Mouse (Mus musculus): ENCODE measurements around the gene Ctf2. TPM values are rescaled to one million over a fixed set of nuclear protein-coding genes. Genes with fewer than 3 reads are reported as not detected.

The Ctf2 gene
- polyA plus RNA-seq, 1 experiment from 2014 or later, result 0.13 TPM

GRCm38 (mm10) chr7:127691221-127691989 lies 40.6 kb downstream of the Ctf2 start:
- H3K36me3 ChIP-seq (ENCODE audit: control insufficient read depth, insufficient read depth, low read length), result peaks cover 4% of the 10 kb centered on the region; the same call in 1 of the 2 replicates
- no peaks in the 10 kb centered on the region for H3K9me3 ChIP-seq (ENCODE audit: control insufficient read depth, low read length)
- WGBS, result 5% methylated on average over 15 of the region's 15 CpGs
- ATAC-seq (ENCODE audit: low FRiP score, low TSS enrichment), result peak; percentile 89
- 0 out of 2 replicates have a peak, but pooled peaks cover 2% of the 10 kb centered on the region for H3K4me1 ChIP-seq (replicated peaks; ENCODE audit: control insufficient read depth, insufficient read depth)
- peak overlapping the region; percentile 57 for H3K4me2 ChIP-seq (replicated peaks; ENCODE audit: low read depth)
- no peaks in the 10 kb centered on the region for H3K27me3 ChIP-seq (ENCODE audit: control insufficient read depth, insufficient read depth, low read length)
- H3K27ac ChIP-seq (replicated peaks), result peak overlapping the region; percentile 91
- no peak for TF ChIP-seq CTCF (IDR thresholded peaks at IDR 0.05; ENCODE audit: low read depth)
- no peak for TF ChIP-seq EP300 (optimal IDR thresholded peaks at IDR 0.05)
- peak overlapping the region; percentile 31 for H3K4me3 ChIP-seq (ENCODE audit: low read depth, low read length)
- DNase-seq (ENCODE audit: low spot score), result peak; percentile 82
- peak overlapping the region; percentile 62 for H3K9ac ChIP-seq (ENCODE audit: low read length)

GRCm38 (mm10) chr7:127689626-127690280 lies 42.2 kb downstream of the Ctf2 start:
- Histone ChIP-seq H3K4me1 (replicated peaks; ENCODE audit: control insufficient read depth, insufficient read depth) (0 out of 2 replicates have a peak, but pooled peaks cover 4% of the 10 kb centered on the region), H3K9ac (ENCODE audit: low read length) (no peak overlapping the region), H3K4me3 (ENCODE audit: low read depth, low read length) (no peak overlapping the region), H3K9me3 (ENCODE audit: control insufficient read depth, low read length) (no peaks in the 10 kb centered on the region), H3K4me2 (replicated peaks; ENCODE audit: low read depth) (no peak overlapping the region), H3K36me3 (ENCODE audit: control insufficient read depth, insufficient read depth, low read length) (no peaks in the 10 kb centered on the region), H3K27ac (replicated peaks) (no peak overlapping the region), H3K27me3 (ENCODE audit: control insufficient read depth, insufficient read depth, low read length) (no peaks in the 10 kb centered on the region)
- no peak for TF ChIP-seq EP300 (optimal IDR thresholded peaks at IDR 0.05)
- no peak for TF ChIP-seq CTCF (IDR thresholded peaks at IDR 0.05; ENCODE audit: low read depth)
- ATAC-seq (ENCODE audit: low FRiP score, low TSS enrichment), result no peak
- DNase-seq (ENCODE audit: low spot score), result no peak
- 70% methylated on average over 9 of the region's 9 CpGs for WGBS

- Histone ChIP-seq H3K9me3 (ENCODE audit: control insufficient read depth, low read length) (no peaks in the 10 kb centered on the region), H3K36me3 (ENCODE audit: control insufficient read depth, insufficient read depth, low read length) (no peaks in the 10 kb centered on the region), H3K4me2 (replicated peaks; ENCODE audit: low read depth) (no peak overlapping the region), H3K9ac (ENCODE audit: low read length) (no peak overlapping the region), H3K4me3 (ENCODE audit: low read depth, low read length) (no peak overlapping the region), H3K27ac (replicated peaks) (no peak overlapping the region), H3K27me3 (ENCODE audit: control insufficient read depth, insufficient read depth, low read length) (no peaks in the 10 kb centered on the region), H3K4me1 (replicated peaks; ENCODE audit: control insufficient read depth, insufficient read depth) (0 out of 2 replicates have a peak, but pooled peaks cover 4% of the 10 kb centered on the region)
- 80% methylated on average over 7 of the region's 7 CpGs for WGBS
- no peak for TF ChIP-seq CTCF (IDR thresholded peaks at IDR 0.05; ENCODE audit: low read depth)
- TF ChIP-seq EP300 (optimal IDR thresholded peaks at IDR 0.05), result no peak
- no peak for DNase-seq (ENCODE audit: low spot score)
- no peak for ATAC-seq (ENCODE audit: low FRiP score, low TSS enrichment)
Measured at GRCm38 (mm10) chr7:127688935-127689334, 43.0 kb downstream of the Ctf2 start.

- Histone ChIP-seq H3K36me3 (ENCODE audit: control insufficient read depth, insufficient read depth, low read length) (no peaks in the 10 kb centered on the region), H3K27me3 (ENCODE audit: control insufficient read depth, insufficient read depth, low read length) (no peaks in the 10 kb centered on the region), H3K9me3 (ENCODE audit: control insufficient read depth, low read length) (no peaks in the 10 kb centered on the region), H3K4me1 (replicated peaks; ENCODE audit: control insufficient read depth, insufficient read depth) (0 out of 2 replicates have a peak, but pooled peaks cover 4% of the 10 kb centered on the region), H3K27ac (replicated peaks) (no peak overlapping the region), H3K9ac (ENCODE audit: low read length) (no peak overlapping the region), H3K4me3 (ENCODE audit: low read depth, low read length) (no peak overlapping the region), H3K4me2 (replicated peaks; ENCODE audit: low read depth) (no peak overlapping the region)
- no peak for ATAC-seq (ENCODE audit: low FRiP score, low TSS enrichment)
- 66% methylated on average over 11 of the region's 11 CpGs for WGBS
- no peak for DNase-seq (ENCODE audit: low spot score)
- TF ChIP-seq EP300 (optimal IDR thresholded peaks at IDR 0.05) (no peak), CTCF (IDR thresholded peaks at IDR 0.05; ENCODE audit: low read depth) (no peak)
Measured at GRCm38 (mm10) chr7:127686740-127687449, 45.1 kb downstream of the Ctf2 start.

GRCm38 (mm10) chr7:127685304-127686018 lies 46.5 kb downstream of the Ctf2 start:
- Histone ChIP-seq H3K27me3 (ENCODE audit: control insufficient read depth, insufficient read depth, low read length) (no peaks in the 10 kb centered on the region), H3K9ac (ENCODE audit: low read length) (no peak overlapping the region), H3K4me2 (replicated peaks; ENCODE audit: low read depth) (no peak overlapping the region), H3K36me3 (ENCODE audit: control insufficient read depth, insufficient read depth, low read length) (no peaks in the 10 kb centered on the region), H3K4me3 (ENCODE audit: low read depth, low read length) (no peak overlapping the region), H3K9me3 (ENCODE audit: control insufficient read depth, low read length) (no peaks in the 10 kb centered on the region), H3K27ac (replicated peaks) (no peak overlapping the region), H3K4me1 (replicated peaks; ENCODE audit: control insufficient read depth, insufficient read depth) (0 out of 2 replicates have a peak, but pooled peaks cover 2% of the 10 kb centered on the region)
- 43% methylated on average over 14 of the region's 14 CpGs for WGBS
- no peak for TF ChIP-seq CTCF (IDR thresholded peaks at IDR 0.05; ENCODE audit: low read depth)
- TF ChIP-seq EP300 (optimal IDR thresholded peaks at IDR 0.05), result no peak
- peak; percentile 54; the same call in 1 of the 2 replicates for ATAC-seq (ENCODE audit: low FRiP score, low TSS enrichment)
- no peak for DNase-seq (ENCODE audit: low spot score)
